Mouse (Mus musculus) kidney, postnatal 14 days (tissue): ENCODE data around the gene Arhgap25.
"Not testable (repeated sequence)": the region's sequence is repeated elsewhere in the genome, so short reads cannot be mapped to it uniquely, and the experiment has no call there.

ENCODE experiments used
- DNase-seq: peaks from one replicate; pipeline ENCODE4 v3.0.0; 2022; ENCODE audit warnings: mixed read lengths

Arhgap25 gene

GRCm38 (mm10) chr6:87532953-87533710 is at the start of gene Arhgap25:
Gene Arhgap25, minus strand, starts transcription at chr6:87533259.
- DNase-seq: no peak

- DNase-seq: peak; percentile 29
Observed at GRCm38 (mm10) chr6:87582456-87582855, 49.4 kb upstream of the Arhgap25 start.

- no peak for DNase-seq
Observed at GRCm38 (mm10) chr6:87581581-87581980, 48.5 kb upstream of the Arhgap25 start.

- DNase-seq: no peak
Observed at GRCm38 (mm10) chr6:87581071-87581470, 48.0 kb upstream of the Arhgap25 start.

- DNase-seq: no peak
Observed at GRCm38 (mm10) chr6:87578247-87578646, 45.2 kb upstream of the Arhgap25 start.

GRCm38 (mm10) chr6:87576648-87577330 is 43.7 kb upstream of the Arhgap25 start:
- DNase-seq: no peak

GRCm38 (mm10) chr6:87571863-87572262 is 38.8 kb upstream of the Arhgap25 start:
- not testable (repeated sequence) for DNase-seq

- DNase-seq: no peak
Observed at GRCm38 (mm10) chr6:87567686-87568593, 34.9 kb upstream of the Arhgap25 start.

GRCm38 (mm10) chr6:87565166-87565565 is 32.1 kb upstream of the Arhgap25 start:
- no peak for DNase-seq

- no peak for DNase-seq
Observed at GRCm38 (mm10) chr6:87564356-87564755, 31.3 kb upstream of the Arhgap25 start.

- DNase-seq: no peak
Observed at GRCm38 (mm10) chr6:87553724-87554123, 20.7 kb upstream of the Arhgap25 start.

GRCm38 (mm10) chr6:87552054-87552807 is 19.2 kb upstream of the Arhgap25 start:
- no peak for DNase-seq

GRCm38 (mm10) chr6:87547836-87548235 is 14.8 kb upstream of the Arhgap25 start:
- no peak for DNase-seq

- no peak for DNase-seq
Observed at GRCm38 (mm10) chr6:87547431-87547830, 14.4 kb upstream of the Arhgap25 start.

GRCm38 (mm10) chr6:87545331-87546217 is 12.5 kb upstream of the Arhgap25 start:
- DNase-seq: no peak

- DNase-seq: peak; percentile 51
Observed at GRCm38 (mm10) chr6:87542027-87542426, 9.0 kb upstream of the Arhgap25 start.

- DNase-seq: no peak
Observed at GRCm38 (mm10) chr6:87541171-87541571, 8.1 kb upstream of the Arhgap25 start.

- peak; percentile 36 for DNase-seq
Observed at GRCm38 (mm10) chr6:87538376-87539270, 5.6 kb upstream of the Arhgap25 start.

- no peak for DNase-seq
Observed at GRCm38 (mm10) chr6:87537678-87538077, 4.6 kb upstream of the Arhgap25 start.

- DNase-seq: no peak
Observed at GRCm38 (mm10) chr6:87536270-87536669, 3.2 kb upstream of the Arhgap25 start.
